Mouse (Mus musculus) ES-E14 (cell line): ENCODE results near the gene Ccdc181.

ENCODE experiments used
- CHD2 ChIP-seq: IDR thresholded peaks from 2 replicates; pipeline ENCODE4 v1.6.1; 2014; ENCODE audit warnings: mild to moderate bottlenecking, low read depth, low read length, inconsistent platforms
- HCFC1 ChIP-seq: IDR thresholded peaks from 2 replicates; pipeline ENCODE4 v1.6.1; 2012; ENCODE audit warnings: low read length, inconsistent platforms, borderline replicate concordance; ENCODE audit not compliant: insufficient read depth
- MAFK ChIP-seq: IDR thresholded peaks from 2 replicates; pipeline ENCODE4 v1.6.1; 2014; ENCODE audit warnings: mild to moderate bottlenecking, low read depth, low read length, inconsistent platforms; ENCODE audit not compliant: insufficient read depth
- ZC3H11A ChIP-seq: IDR thresholded peaks from 2 replicates; pipeline ENCODE4 v1.6.1; 2012; ENCODE audit warnings: low read depth, mild to moderate bottlenecking, inconsistent platforms, low read length, borderline replicate concordance
- ZNF384 ChIP-seq: IDR thresholded peaks from 2 replicates; pipeline ENCODE4 v1.6.1; 2012; ENCODE audit warnings: low read depth, low read length, inconsistent platforms

DNA sequence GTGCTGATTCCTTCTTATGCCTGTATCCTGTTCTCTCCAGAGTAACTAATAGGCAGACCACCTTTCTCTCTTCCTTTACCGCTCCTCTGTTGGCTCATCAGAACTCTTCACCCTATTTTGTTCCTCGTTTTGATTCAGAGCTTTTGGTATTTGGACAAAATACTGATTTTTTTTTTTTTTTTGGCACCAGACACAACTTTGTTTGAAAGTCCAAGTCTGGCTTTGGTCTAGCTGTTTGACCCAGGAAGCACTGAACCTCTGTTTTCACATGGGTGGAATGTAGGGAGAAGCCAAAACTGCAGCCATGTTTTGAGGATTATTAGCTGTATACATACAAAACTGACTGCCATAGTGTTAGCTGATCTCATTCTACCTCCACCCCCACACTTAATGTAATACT lies 49.5 kb downstream of the Ccdc181 start:
- TF ChIP-seq ZNF384 (no peak), CHD2 (no peak), HCFC1 (no peak), ZC3H11A (no peak), MAFK (no peak)
